Mouse (Mus musculus) stomach, postnatal 0 days (tissue): ENCODE results near the gene Car4. TPM values are rescaled to one million over a fixed set of nuclear protein-coding genes. Genes with fewer than 3 reads are reported as not detected.
A peak's percentile ranks its signal among the peaks of the same experiment; 100 is the strongest.

Source experiments
- ATAC-seq: fragments of 200-750 bp; cut with Nextera tagmentation; 2 replicates; pipeline ENCODE4 v1.8.0; 2017; ENCODE audit not compliant: low FRiP score, low TSS enrichment
- DNase-seq: peaks from one replicate; pipeline ENCODE4 v3.0.0-alpha.2; 2016; ENCODE audit warnings: low spot score
- H3K27ac ChIP-seq: fragments of 300-500 bp; sonication (generic); replicated peaks from 2 replicates; pipeline ENCODE4 v1.5.1; 2014; ENCODE audit warnings: mild to moderate bottlenecking, control low read depth
- H3K27me3 ChIP-seq: fragments of 300-500 bp; sonication (generic); 2 replicates; pipeline ENCODE4 v1.6.1; 2014; ENCODE audit warnings: low read length; ENCODE audit not compliant: control insufficient read depth, insufficient read depth
- H3K36me3 ChIP-seq: fragments of 300-500 bp; sonication (generic); 2 replicates; pipeline ENCODE4 v1.6.1; 2014; ENCODE audit warnings: low read length, mixed read lengths; ENCODE audit not compliant: control insufficient read depth, insufficient read depth
- H3K4me1 ChIP-seq: fragments of 300-500 bp; sonication (generic); replicated peaks from 2 replicates; pipeline ENCODE4 v1.6.1; 2014; ENCODE audit warnings: antibody characterized with exemption; ENCODE audit not compliant: control insufficient read depth, insufficient read depth
- H3K4me2 ChIP-seq: fragments of 300-500 bp; sonication (generic); replicated peaks from 2 replicates; pipeline ENCODE4 v1.6.1; 2014; ENCODE audit warnings: low read depth, mild to moderate bottlenecking, control low read depth, moderate library complexity
- H3K4me3 ChIP-seq: fragments of 300-500 bp; sonication (generic); 2 replicates; pipeline ENCODE4 v1.5.1; 2014; ENCODE audit warnings: low read depth, low read length, control low read depth
- H3K9ac ChIP-seq: fragments of 300-500 bp; sonication (generic); 2 replicates; pipeline ENCODE4 v1.6.1; 2014; ENCODE audit warnings: mild to moderate bottlenecking, low read length, control low read depth, mixed read lengths
- H3K9me3 ChIP-seq: fragments of 300-500 bp; sonication (generic); 2 replicates; pipeline ENCODE4 v1.6.1; 2016; ENCODE audit warnings: low read length; ENCODE audit not compliant: control insufficient read depth
- CTCF ChIP-seq: IDR thresholded peaks from 2 replicates; pipeline ENCODE4 v1.5.1; 2016; ENCODE audit warnings: antibody characterized with exemption, low read depth, mild to moderate bottlenecking, moderate library complexity
- EP300 ChIP-seq: optimal IDR thresholded peaks from 2 replicates; pipeline ENCODE3; 2016; ENCODE audit warnings: antibody characterized with exemption
- WGBS: fragments of 180-500 bp; shearing (Covaris S2); extraction: QIAGEN DNeasy Blood & Tissue Kit; methylation state at CpG from one replicate; pipeline ENCODE4 v1.1.7; 2014; 5-methylcytosine and 5-hydroxymethylcytosine counted together
- polyA plus RNA-seq: library from polyadenylated mRNA; unstranded; fragments of >200 nt; fragmentation: Nextera tagmentation; extraction: Ambion mirVana; gene quantifications from 2 replicates; pipeline ENCODE4 v1.2.1, GENCODE M21; 2015

Gene Car4
- polyA plus RNA-seq, 1 experiment from 2014 or later = 1.5 TPM

GRCm38 (mm10) chr11:84959181-84959580, 1.6 kb downstream of the Car4 start:
- Histone ChIP-seq H3K36me3 (no peaks in the 10 kb centered on the region), H3K9ac (no peak overlapping the region), H3K4me1 (0 out of 2 replicates have a peak, but pooled peaks cover 2% of the 10 kb centered on the region), H3K4me2 (no peak overlapping the region), H3K9me3 (no peaks in the 10 kb centered on the region), H3K27ac (no peak overlapping the region), H3K27me3 (no peaks in the 10 kb centered on the region), H3K4me3 (no peak overlapping the region)
- WGBS = 31% methylated on average over 5 of the region's 5 CpGs
- ATAC-seq (no peak), DNase-seq (no peak)
- TF ChIP-seq CTCF = no peak
- TF ChIP-seq EP300 = no peak

- peak; percentile 31; the same call in 1 of the 2 replicates for ATAC-seq
- H3K27ac ChIP-seq = no peak overlapping the region
- no peaks in the 10 kb centered on the region for H3K9me3 ChIP-seq
- no peak for TF ChIP-seq EP300
- TF ChIP-seq CTCF = no peak
- no peaks in the 10 kb centered on the region for H3K27me3 ChIP-seq
- H3K4me3 ChIP-seq = no peak overlapping the region
- peak; percentile 19 for DNase-seq
- no peak overlapping the region for H3K9ac ChIP-seq
- no peak overlapping the region for H3K4me2 ChIP-seq
- 8% methylated on average over 9 of the region's 9 CpGs for WGBS
- 0 out of 2 replicates have a peak, but pooled peaks cover 2% of the 10 kb centered on the region for H3K4me1 ChIP-seq
- no peaks in the 10 kb centered on the region for H3K36me3 ChIP-seq
Observed at GRCm38 (mm10) chr11:84959701-84960181, 2.2 kb downstream of the Car4 start.

- Histone ChIP-seq H3K4me2 (no peak overlapping the region), H3K27me3 (no peaks in the 10 kb centered on the region), H3K36me3 (no peaks in the 10 kb centered on the region), H3K9ac (no peak overlapping the region), H3K4me3 (no peak overlapping the region), H3K27ac (no peak overlapping the region), H3K9me3 (no peaks in the 10 kb centered on the region), H3K4me1 (0 out of 2 replicates have a peak, but pooled peaks cover 2% of the 10 kb centered on the region)
- ATAC-seq (no peak), DNase-seq (no peak)
- WGBS = 42% methylated on average over 3 of the region's 3 CpGs
- TF ChIP-seq CTCF = no peak
- no peak for TF ChIP-seq EP300
Observed at GRCm38 (mm10) chr11:84960291-84960690, 2.7 kb downstream of the Car4 start.

GRCm38 (mm10) chr11:84960780-84961179, 3.2 kb downstream of the Car4 start:
- Histone ChIP-seq H3K36me3 (no peaks in the 10 kb centered on the region), H3K4me2 (no peak overlapping the region), H3K4me1 (0 out of 2 replicates have a peak, but pooled peaks cover 2% of the 10 kb centered on the region), H3K9ac (no peak overlapping the region), H3K9me3 (no peaks in the 10 kb centered on the region), H3K27ac (no peak overlapping the region), H3K4me3 (no peak overlapping the region), H3K27me3 (no peaks in the 10 kb centered on the region)
- no peak for DNase-seq
- no peak for ATAC-seq
- TF ChIP-seq CTCF = no peak
- WGBS = 70% methylated on average over 6 of the region's 6 CpGs

GRCm38 (mm10) chr11:84961571-84961970, 4.0 kb downstream of the Car4 start:
- Histone ChIP-seq H3K27ac (no peak overlapping the region), H3K9me3 (no peaks in the 10 kb centered on the region), H3K27me3 (no peaks in the 10 kb centered on the region), H3K4me2 (no peak overlapping the region), H3K4me3 (no peak overlapping the region), H3K4me1 (0 out of 2 replicates have a peak, but pooled peaks cover 2% of the 10 kb centered on the region), H3K36me3 (no peaks in the 10 kb centered on the region), H3K9ac (no peak overlapping the region)
- 92% methylated on average over 4 of the region's 4 CpGs for WGBS
- TF ChIP-seq CTCF = no peak
- no peak for TF ChIP-seq EP300
- ATAC-seq (no peak), DNase-seq (no peak)

- H3K27me3 ChIP-seq = no peaks in the 10 kb centered on the region
- no peak for TF ChIP-seq CTCF
- no peak for TF ChIP-seq EP300
- 0 out of 2 replicates have a peak, but pooled peaks cover 2% of the 10 kb centered on the region for H3K4me1 ChIP-seq
- H3K4me2 ChIP-seq = no peak overlapping the region
- H3K36me3 ChIP-seq = no peaks in the 10 kb centered on the region
- no peak overlapping the region for H3K27ac ChIP-seq
- no peak for ATAC-seq
- WGBS = 67% methylated on average over 4 of the region's 4 CpGs
- no peak overlapping the region for H3K9ac ChIP-seq
- H3K4me3 ChIP-seq = no peak overlapping the region
- no peaks in the 10 kb centered on the region for H3K9me3 ChIP-seq
- no peak for DNase-seq
Observed at GRCm38 (mm10) chr11:84962536-84962935, 5.0 kb downstream of the Car4 start.
